Mouse (Mus musculus) spleen, postnatal 10 days (tissue): ENCODE data around the gene Cc2d2b.

Experiments used
- DNase-seq, 2 experiments: peaks; one replicate each; pipeline ENCODE4 v3.0.0; 2021 to 2022; ENCODE audit warnings: low spot score in 2 of 2

The Cc2d2b gene

DNA sequence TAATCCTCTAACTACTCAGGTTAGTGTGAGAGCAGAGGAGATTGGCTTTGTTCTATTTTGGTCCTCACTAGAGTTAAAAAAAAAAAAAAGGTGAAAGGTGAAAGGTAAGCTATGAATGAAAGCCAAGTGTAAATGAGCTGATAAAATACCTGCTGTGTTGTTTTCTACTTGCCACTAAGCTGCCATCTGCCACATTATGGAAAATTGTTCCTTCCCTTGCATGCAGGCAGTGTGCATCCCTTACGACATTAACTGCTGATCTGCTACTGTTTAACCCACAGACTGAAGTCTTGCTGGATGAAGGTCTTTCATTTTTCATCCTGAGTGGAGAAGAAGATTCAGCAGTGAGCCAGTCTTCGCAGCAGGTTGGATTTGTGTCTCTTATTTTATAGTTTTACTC is 11.5 kb downstream of the Cc2d2b start:
- no peak for DNase-seq

DNA sequence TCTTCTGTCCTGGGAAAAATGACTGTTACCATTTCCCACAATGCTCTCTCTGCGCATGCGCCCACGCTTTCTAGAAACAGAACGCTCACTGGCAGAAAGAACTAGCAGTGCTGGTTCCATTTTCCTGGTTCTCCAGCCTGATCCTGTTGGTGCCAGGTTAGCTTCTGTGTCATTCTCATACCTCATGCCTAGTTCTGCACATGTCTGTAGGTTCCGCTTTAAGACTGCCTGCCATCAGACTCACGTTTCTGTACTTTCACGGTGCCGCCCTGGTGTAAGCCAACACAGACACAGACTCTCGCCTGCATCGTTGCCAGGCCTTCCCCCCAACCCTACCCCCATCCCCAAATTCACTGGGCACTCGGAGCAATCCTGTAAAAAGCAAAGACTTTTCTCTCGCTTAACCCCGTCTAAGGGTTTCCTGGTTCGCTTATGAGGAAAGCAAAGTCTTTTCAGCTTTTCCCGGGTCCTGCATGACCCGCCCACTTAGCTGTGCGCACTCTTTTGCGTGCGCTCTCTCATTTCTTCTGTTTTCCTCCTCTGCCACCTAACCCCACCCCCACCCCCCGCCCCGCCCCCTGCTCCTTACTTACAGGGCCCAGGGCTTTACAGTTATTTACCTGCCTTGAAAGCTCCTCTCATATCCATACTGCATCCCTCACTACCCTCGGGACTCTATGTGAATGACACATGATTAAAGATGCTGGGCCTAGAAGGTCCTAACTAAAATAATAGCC is 13.6 kb downstream of the Cc2d2b start:
- peak; percentile 9 to 70 for DNase-seq

DNA sequence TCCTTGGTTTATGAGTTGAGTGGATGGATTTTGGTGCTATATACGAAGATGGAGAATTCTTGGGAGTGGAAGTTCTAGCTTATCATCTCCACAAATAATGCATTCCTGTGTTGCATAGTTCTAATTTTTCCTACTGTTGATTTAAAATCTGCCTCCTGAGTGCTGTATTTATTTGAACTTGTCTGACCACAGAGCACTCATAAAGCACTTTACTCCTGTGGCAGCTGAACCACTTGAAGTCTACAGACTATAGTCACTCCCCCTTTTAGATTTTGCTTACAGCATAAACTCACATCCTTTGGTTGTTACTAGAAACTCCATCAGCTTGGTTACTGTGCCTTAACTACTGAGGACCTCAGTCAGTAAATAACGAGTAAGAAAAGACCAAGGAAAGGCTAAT is 18.6 kb downstream of the Cc2d2b start:
- DNase-seq, result no peak

DNA sequence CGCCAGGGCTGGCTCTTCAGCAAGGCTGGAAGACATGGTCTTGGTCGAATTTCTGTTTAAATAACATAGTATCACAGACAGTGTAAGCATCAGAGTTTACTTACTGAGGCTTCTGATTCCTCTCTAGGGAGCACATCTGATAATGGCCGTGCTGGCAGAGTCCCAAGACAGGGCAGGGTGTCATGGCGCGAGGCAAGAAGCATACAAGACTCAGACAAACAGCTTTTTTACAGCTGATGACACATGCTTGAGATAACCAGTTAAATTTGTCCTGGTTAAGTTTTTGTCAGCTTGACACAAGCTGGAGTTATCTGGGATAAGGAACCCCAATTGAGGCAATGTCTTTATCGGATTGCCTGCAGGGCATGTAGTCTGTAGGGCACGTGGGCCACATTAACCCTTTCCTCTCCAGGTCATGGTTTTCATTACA is 20.8 kb downstream of the Cc2d2b start:
- DNase-seq, result peak; percentile 50 to 85

DNA sequence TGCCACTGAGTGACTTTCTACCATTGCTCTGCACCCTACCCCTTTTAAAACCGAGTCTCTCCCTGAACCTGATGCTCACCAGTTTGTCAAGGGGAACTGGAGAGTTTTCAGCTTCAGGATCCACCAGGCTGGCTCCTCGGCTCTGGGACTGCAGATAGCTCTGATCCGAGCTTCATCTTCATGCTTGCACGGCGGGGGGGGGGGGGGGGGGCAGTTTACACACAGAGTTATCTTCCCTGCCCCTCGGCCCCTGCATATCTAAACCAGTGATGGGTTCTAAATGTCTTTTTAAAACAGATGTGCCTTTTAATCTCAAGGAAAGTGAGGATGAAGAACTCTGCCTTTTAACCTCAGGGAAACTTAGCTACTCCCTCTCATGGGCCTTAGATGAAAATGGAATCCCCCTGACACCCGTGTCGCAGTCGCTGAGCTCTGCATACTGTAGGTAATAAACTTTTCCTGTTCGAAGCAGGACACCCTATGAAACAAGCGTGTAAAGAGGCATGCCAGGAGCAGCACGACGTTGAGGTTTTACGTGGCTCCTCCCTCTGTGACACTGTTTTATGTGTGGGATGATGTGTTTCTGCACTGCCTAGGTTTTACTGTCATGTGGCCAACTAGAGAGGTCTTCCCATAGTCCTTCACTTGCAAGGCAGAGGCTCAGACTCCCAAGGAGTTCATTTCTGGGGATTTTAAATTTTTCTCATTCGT is 39.6 kb downstream of the Cc2d2b start:
- no peak for DNase-seq

DNA sequence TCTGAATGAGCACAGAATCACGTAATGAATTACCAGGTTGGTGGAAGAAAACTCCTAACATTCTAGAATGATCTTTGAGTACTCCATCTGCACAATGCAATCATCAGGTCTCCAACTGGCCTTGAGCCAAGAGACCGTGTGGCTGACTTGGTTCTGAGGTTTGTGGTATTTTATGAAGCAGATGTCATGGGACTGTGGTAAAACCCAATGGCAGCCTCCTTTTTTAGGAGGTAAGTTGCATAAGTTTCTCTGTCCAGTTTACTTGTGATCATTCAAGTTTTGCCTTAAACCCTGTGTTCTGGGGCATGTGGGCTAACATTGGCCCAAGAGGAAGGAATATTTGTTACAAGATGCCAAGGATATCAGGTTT is 40.1 kb downstream of the Cc2d2b start:
- no peak for DNase-seq

DNA sequence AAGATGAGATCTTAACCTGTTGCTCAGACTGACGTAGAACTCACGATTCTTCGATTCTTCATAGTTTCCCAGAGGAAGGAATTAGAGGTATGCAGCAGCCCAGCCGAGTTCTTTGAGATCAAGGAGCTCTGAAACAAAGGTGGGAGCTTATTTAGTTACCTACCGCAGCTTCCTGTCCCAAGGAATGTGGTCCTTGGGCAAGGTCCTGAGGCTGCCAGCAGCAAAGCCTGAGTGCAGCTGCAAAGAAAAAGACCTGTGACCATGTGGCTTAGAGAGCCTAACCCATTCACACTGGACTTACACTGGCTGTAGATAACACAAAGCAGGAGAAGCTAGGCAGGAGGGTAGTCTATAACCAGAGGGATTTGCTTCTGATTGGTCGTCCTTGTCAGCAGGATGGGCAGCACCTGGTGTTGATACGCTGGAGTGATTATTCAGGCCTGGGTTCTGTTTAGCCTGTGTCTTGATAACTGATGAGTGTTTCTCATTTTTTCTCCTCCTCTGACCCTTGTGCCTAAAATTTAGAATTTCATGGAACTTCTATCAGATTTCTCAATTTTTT is 56.7 kb downstream of the Cc2d2b start:
- DNase-seq, result no peak

DNA sequence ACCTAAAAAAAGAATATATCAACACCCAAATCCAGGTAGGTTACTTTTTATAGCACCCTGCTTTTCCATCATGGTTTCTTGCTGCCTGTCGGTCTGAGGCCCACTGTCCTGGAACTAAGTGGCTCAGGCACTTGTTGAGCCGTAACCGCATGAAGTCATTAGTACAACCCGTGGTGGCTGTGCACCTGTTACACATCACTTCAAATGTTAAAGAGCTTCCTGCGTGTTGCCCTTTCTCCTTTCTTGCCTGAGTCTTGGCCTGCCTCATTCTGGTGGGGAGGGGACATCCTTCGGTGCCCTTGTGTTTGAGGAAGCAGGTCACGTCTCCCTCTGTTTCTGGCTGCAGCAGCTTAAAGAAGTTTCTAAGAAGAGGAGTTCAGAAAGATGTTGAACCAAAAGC is 61.3 kb downstream of the Cc2d2b start:
- DNase-seq, result peak in 1 of 2 experiments; percentile 36

DNA sequence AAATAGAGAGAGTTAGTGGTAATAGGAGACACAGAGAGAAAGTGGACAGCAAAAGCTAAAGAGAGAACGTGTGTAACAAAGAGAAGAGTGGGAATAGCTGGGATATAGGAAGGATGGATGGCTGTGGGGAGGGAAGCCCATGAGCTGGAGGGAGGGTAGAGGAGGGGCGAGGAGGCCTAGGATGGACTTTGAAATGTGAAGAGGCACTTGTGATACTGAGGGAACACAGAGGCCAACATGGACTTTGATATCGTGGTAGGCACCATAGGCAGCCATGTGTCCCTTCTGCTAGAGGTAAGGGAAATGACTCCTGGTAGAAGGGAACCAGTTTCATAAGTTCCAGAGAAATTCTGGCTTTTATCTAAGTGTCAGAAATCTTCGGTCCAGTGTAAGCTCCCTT is 63.3 kb downstream of the Cc2d2b start:
- DNase-seq, result no peak

DNA sequence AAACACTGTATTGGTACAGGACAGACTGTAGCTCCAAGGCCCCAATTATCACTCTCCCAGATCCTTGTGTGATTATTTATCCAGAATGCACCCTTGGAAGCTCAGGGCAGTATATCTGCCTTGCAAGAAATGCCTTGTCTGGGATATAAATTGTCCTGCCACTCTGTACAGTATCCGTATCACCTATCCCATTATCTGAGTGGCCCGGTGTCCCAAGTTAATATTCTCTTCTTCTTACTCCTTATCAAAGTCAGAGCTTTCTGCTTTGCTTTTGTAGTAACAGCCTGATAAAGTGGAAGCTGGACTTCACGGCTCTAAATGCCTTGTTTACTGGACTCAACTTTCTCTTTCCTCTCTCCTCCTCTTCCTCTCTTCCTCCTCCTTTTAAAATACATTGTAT is 64.2 kb downstream of the Cc2d2b start:
- no peak for DNase-seq

DNA sequence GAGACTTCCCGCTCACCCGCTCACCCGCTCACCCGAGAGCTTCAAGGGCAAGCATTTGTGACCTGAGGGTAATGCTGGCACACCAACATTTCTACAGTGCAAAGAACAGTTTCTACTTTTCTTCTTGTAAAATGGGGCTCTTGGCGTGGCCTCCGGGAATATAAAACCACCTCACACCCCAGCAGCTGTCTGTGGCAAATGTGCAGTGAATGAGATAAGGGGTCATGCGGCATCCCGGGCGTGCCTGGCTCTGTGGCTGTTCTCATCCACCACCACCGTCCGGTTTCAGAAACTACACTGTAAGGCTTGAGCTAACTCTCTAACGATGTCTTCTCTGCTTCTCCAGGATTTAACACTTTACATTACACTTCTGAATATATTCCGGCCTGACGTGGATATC is 64.8 kb downstream of the Cc2d2b start:
- DNase-seq, result peak; percentile 48 to 83

DNA sequence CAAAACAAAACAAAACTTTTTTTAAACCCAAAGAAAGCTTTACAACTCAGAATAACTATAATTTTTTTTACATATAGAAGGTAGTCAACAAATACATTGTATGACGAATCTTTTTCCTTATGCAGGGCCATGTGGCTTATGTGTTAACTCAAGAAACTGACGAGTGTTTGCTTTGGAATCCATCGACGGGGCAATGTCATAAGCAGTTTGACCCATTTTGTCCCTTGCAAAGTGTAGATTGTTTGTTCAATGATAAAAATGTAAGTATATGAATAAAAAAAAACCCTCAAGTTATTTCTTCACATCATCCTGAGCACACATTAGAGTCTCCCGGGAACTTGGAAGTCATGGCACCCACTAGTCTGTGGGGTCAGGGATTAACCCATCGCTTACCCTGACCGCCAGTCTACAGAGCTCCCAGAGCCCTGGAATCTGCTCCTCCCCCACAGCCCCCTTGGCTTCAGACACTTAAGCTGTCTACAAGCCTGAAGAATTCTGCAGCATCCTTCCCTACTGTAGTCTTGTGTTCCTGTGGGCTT is 67.2 kb downstream of the Cc2d2b start:
- DNase-seq, result no peak

DNA sequence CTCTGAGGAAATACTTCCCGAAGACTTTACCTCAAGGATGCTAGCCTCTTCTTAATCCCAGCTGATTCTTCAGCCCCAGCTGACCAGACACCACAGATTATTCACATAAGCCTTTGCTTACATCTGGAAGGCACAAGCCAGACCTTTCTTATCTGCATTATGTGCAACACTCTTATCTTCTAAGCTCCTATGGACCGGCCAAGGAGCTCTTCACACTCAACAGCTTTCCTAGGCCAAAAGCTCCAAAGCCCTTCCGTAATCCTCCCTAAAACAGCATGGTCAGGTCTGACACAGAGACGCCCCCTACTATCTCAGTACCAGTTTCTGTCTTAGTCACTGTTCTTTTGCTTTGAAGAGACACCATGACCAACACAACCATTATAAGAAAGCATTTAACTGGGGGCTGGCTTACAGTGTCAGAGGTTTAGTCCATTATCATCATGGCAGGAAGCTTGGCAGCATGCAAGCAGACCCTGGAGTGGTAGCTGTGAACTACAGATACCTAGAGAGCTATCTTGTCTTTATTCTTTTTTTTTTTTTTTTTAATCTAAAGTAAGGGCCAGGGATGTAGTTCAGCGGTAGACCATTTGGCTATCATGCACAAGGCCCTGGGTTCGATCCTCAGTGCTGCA is 69.5 kb downstream of the Cc2d2b start:
- DNase-seq, result no peak

DNA sequence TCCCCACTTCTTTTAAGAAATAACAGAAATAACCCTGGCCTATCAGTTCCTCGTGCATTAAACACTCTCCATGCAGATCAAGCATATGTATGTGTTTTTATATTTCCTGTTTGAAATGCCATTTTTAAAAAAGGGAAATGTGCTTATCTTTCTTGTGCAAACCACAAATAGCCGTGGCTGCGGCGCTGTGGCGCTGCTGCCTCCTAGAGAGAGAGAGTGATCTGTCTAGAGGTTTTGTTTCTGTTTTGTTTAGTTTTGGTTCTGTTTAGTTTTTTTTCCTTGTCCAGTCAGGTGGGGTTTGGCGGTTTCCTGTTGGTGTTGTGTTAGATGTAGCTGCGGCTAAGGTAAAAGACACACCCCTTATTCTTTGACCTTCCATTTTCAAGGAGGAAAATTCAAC is 70.2 kb downstream of the Cc2d2b start:
- DNase-seq, result peak; percentile 40 to 79

DNA sequence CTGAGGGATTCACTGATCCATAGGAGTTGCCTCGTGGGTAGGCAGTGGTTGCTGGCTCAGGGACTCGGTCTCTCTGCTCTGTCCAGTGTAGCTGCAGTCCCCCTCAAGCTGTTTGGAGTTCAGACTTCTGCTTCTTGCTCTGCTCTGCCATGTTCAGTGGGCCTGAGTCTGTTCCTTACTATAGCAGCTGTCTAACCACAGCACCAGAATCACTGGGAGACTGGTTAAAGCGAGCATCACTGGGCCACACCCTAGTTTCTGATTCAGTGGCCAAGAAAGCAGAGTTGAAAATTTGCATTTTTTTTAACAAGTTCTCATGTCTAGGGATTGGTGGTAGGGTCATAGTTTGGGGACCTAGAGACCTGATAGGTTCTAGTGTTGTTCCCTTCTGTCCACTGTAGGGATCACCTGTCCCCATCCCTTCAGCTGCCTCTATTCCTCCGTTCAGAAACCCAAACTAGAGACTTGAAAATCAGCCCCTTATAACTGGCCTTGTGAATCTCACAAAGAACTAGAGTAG is 72.8 kb downstream of the Cc2d2b start:
- DNase-seq, result peak in 1 of 2 experiments; percentile 47

DNA sequence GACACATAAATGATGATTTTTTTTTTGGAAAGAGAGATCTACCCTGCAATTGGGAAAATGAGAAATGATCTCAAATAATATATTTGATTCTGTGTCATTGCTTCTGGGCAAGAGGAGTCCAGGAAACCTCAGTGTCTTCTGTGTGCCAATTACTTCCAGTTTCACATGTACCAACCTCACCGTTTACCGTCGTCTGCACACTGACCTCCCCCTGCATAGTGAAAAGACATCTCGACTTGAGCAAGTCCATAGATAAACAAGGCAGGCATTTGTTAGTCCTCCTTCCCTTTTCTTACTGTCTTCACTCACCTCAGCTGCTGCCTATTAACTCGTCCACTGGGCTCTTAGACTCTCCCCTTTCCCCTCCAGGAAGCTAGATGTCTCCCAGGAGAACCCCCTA is 77.1 kb downstream of the Cc2d2b start:
- DNase-seq, result no peak

DNA sequence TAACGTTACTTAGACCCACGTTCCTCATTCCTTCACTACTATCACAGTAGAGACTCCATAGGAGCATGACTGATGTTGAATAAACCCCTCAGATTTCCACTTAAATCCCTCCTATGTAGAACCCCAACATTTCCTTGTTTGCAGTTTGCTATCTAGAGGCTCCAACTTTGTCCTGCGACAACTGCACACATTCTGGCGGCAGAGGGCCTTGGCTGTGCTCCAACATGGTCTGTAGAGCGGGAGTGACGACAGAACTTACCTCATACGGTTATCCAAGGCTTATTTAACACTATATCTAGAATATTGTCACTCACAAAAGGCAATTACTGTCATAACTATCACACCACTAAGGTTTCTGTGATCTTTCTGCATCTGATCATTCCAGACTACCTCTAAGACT is 78.2 kb downstream of the Cc2d2b start:
- no peak for DNase-seq

DNA sequence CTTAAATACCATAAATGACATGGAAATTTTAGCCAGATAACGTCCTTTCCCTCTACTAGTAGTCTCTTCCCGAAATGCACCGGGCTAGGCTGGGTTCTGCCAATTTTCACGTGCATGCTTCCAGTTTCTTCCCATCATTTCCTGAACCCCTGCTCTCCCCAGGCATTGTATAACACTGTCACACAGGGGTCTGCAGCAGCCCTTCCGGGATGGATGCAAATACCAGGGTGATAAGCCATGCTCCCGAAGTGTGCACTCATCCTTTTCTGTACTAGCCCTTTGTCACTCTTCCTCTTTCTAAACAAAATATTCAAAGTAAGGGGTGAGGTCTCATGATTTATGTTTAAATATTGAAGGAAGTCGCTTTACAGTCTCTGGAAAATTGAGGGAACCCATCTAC is 81.6 kb downstream of the Cc2d2b start:
- DNase-seq, result no peak

DNA sequence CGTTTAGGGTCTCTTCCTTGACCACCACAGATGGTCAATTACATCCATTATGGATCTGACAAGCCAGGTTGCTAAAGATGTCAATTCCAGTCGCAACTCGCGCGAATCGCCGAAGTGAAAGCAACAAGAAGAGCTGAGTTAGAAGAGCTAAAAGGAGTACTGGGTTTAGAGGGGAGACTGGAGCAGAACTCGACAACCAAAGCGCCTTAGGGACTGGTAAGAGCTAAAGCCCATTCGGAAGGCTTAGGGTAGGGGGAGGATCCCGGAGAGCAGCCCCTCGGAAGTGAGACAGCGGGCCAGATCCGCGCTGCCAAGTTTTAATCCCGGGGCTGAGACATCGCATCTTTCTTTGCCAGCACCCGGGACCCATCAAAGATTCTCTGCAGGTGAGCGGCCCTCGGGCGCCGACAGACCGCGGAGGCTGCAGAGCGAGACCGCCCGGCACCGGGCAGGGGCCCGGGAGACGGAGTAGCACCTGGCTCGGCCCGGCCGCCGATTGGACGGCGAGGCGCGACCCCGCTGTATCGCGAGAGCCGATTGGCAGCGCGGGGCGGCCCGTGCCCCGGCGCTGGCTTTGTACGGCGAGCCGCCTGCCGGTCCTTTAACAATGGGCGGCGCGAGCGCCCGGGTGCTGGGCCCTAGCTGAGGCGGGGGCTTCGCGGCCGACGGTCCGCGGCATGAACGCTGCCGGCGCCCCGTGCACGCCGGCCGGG is 82.3 kb downstream of the Cc2d2b start, which contains the start of gene Ccnj:
TSS of gene Ccnj (plus strand) at position 577 of the 713 bp plus-strand sequence.
- peak; percentile 89 to 90 for DNase-seq

DNA sequence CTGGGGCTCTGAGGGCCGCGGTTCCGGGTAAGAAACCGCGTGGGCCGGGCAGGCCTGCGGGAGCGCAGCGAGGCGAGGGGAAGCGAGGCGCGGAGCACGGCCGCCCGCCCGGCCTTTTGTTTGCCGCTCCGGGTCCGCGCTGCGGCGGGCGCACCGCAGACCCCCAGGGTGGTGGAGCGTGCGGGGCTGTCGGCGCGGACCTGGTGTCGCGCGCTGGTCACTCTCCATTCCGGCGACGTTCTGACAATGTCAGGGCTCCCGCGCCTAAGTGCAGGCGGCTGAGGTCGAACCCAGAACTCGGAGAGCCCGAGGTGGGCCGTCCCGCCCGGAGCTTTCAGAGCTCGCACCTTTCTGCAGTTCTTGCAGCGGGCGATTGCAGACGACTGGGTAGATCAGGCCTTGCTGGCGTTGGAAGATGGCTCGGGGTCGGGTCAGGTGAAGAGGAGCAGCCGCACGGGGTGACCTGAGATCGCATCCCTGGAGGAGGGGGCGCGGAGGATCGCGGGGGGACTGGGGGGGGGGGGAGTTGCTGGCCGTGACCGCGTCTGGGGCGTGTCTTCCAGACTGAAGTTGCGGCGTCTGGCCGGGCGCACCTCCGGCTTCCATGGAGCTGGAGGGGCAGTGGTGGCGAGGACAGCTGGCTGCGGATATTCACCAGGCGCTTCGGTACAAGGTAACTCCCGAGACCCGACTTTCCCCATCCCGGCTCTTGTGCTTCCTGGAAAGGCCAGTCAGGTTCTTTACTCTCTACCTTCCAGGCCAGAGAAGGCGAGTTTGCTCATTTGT is 83.1 kb downstream of the Cc2d2b start:
- DNase-seq, result peak; percentile 41 to 67

DNA sequence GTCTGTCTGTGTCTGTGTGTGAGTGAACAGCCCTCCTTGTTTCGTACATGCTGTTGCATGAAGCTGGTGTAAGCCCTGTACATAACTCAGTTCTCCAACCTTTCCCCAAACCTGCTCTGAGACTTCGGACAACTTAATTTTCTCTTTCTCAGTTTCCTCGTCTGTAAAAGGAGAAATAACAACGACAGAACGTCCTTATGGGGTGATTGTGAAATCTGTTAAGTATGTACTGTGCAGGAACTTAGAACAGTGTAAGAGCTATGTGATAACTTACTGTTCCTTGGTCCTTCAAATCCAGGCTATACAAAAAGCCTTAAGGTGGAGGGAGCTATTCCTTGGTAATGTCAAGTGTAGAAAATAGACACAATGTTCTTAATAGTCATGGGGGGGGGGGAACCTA is 83.8 kb downstream of the Cc2d2b start:
- DNase-seq, result no peak
